Mouse (Mus musculus) T-helper 17 cell (primary cell): ENCODE measurements around the gene Kirrel3.

ENCODE experiments used
- in situ Hi-C, 2 experiments: fragments of 300-600 bp; cut with MboI, MseI; formaldehyde crosslinking; loops; 1 replicate in 1 of 2; 2 replicates in 1 of 2; pipeline ENCODE4 v1.15.1; 2025; ENCODE audit warnings: high pct_unique_total_duplicates in 2 of 2

Kirrel3 gene

GRCm38 (mm10) chr9:35050701-35051454, 565.2 kb downstream of the Kirrel3 start:
- in situ Hi-C loops = no loop called here

GRCm38 (mm10) chr9:35051666-35052065, 566.0 kb downstream of the Kirrel3 start:
- in situ Hi-C loops = no loop called here

- in situ Hi-C loops = no loop called here
Observed at GRCm38 (mm10) chr9:35052671-35053070, 567.0 kb downstream of the Kirrel3 start.

GRCm38 (mm10) chr9:35053081-35053480, 567.4 kb downstream of the Kirrel3 start:
- in situ Hi-C loops = no loop called here

GRCm38 (mm10) chr9:35053669-35054068, 568.0 kb downstream of the Kirrel3 start:
- in situ Hi-C loops = no loop called here

- in situ Hi-C loops = no loop called here
Observed at GRCm38 (mm10) chr9:35055528-35056330, 570.0 kb downstream of the Kirrel3 start.

GRCm38 (mm10) chr9:35056611-35057010, 570.9 kb downstream of the Kirrel3 start:
- in situ Hi-C loops = no loop called here

- in situ Hi-C loops = no loop called here
Observed at GRCm38 (mm10) chr9:35057631-35058030, 571.9 kb downstream of the Kirrel3 start.

GRCm38 (mm10) chr9:35058186-35058585, 572.5 kb downstream of the Kirrel3 start:
- in situ Hi-C loops = no loop called here

GRCm38 (mm10) chr9:35058596-35059354, 573.1 kb downstream of the Kirrel3 start:
- in situ Hi-C loops = no loop called here

- in situ Hi-C loops = no loop called here
Observed at GRCm38 (mm10) chr9:35059881-35060280, 574.2 kb downstream of the Kirrel3 start.

GRCm38 (mm10) chr9:35061446-35061845, 575.8 kb downstream of the Kirrel3 start:
- in situ Hi-C loops = no loop called here
